Mouse (Mus musculus): ENCODE results near the gene Prpf3.

- peak; percentile 19; the same call in 1 of the 2 replicates for TF ChIP-seq CTCF (IDR thresholded peaks at IDR 0.05; ENCODE audit: low read depth, low read length)
- TF ChIP-seq POLR2A (IDR thresholded peaks at IDR 0.05; ENCODE audit: borderline replicate concordance, low read depth, low read length) = no peak
Observed at GRCm38 (mm10) chr3:95861216-95861615, 5.5 kb upstream of the Prpf3 start.
